Mouse (Mus musculus) cerebellum, adult 8-10 months (tissue): ENCODE data around the gene Mboat2.

Experiments used
- DNase-seq: peaks from one replicate; pipeline ENCODE4 v3.0.0; 2022

Mboat2 gene

GRCm38 (mm10) chr12:24830766-24831152 lies at the start of gene Mboat2:
Mboat2 (plus strand) TSS chr12:24830879.
- peak; percentile 31 for DNase-seq

GRCm38 (mm10) chr12:24783735-24784134 lies 46.9 kb upstream of the Mboat2 start:
- DNase-seq: no peak

- no peak for DNase-seq
These were observed 44.8 kb upstream of the Mboat2 start for GRCm38 (mm10) chr12:24785882-24786281.

GRCm38 (mm10) chr12:24786316-24786715 lies 44.4 kb upstream of the Mboat2 start:
- DNase-seq: no peak

- DNase-seq: no peak
These were observed 41.0 kb upstream of the Mboat2 start for GRCm38 (mm10) chr12:24789659-24790058.

GRCm38 (mm10) chr12:24811230-24811629 lies 19.4 kb upstream of the Mboat2 start:
- DNase-seq: no peak

- DNase-seq: no peak
These were observed 18.8 kb upstream of the Mboat2 start for GRCm38 (mm10) chr12:24811906-24812305.

- no peak for DNase-seq
These were observed 7.8 kb upstream of the Mboat2 start for GRCm38 (mm10) chr12:24822831-24823230.

- DNase-seq: no peak
These were observed 6.9 kb upstream of the Mboat2 start for GRCm38 (mm10) chr12:24823636-24824354.

- DNase-seq: no peak
These were observed 593 bp upstream of the Mboat2 start for GRCm38 (mm10) chr12:24830086-24830485.

GRCm38 (mm10) chr12:24831153-24831963 lies 679 bp downstream of the Mboat2 start:
- peak; percentile 64 for DNase-seq

- DNase-seq: peak; percentile 9
These were observed 1.3 kb downstream of the Mboat2 start for GRCm38 (mm10) chr12:24831964-24832427.

- no peak for DNase-seq
These were observed 1.8 kb downstream of the Mboat2 start for GRCm38 (mm10) chr12:24832438-24832837.

GRCm38 (mm10) chr12:24837947-24838346 lies 7.3 kb downstream of the Mboat2 start:
- no peak for DNase-seq

GRCm38 (mm10) chr12:24841115-24841879 lies 10.6 kb downstream of the Mboat2 start:
- no peak for DNase-seq

GRCm38 (mm10) chr12:24842299-24842910 lies 11.7 kb downstream of the Mboat2 start:
- DNase-seq: no peak

GRCm38 (mm10) chr12:24843395-24844072 lies 12.9 kb downstream of the Mboat2 start:
- DNase-seq: no peak

- DNase-seq: no peak
These were observed 14.7 kb downstream of the Mboat2 start for GRCm38 (mm10) chr12:24845344-24845743.

- no peak for DNase-seq
These were observed 17.4 kb downstream of the Mboat2 start for GRCm38 (mm10) chr12:24848107-24848506.

- no peak for DNase-seq
These were observed 26.7 kb downstream of the Mboat2 start for GRCm38 (mm10) chr12:24857354-24857753.

GRCm38 (mm10) chr12:24859357-24859756 lies 28.7 kb downstream of the Mboat2 start:
- DNase-seq: no peak

GRCm38 (mm10) chr12:24860436-24860835 lies 29.8 kb downstream of the Mboat2 start:
- DNase-seq: no peak
